Mouse (Mus musculus) liver, embryonic 16.5 days (tissue): ENCODE measurements around the gene Snrpn. TPM values are rescaled to one million over a fixed set of nuclear protein-coding genes. Genes with fewer than 3 reads are reported as not detected.
A peak's percentile ranks its signal among the peaks of the same experiment; 100 is the strongest.

ENCODE experiments used
- ATAC-seq: fragments of 200-750 bp; cut with Nextera tagmentation; 2 replicates; pipeline ENCODE4 v1.8.0; 2017; ENCODE audit warnings: low read depth, mild to moderate bottlenecking, moderate number of reproducible peaks, moderate library complexity
- H3K27ac ChIP-seq: fragments of 300-500 bp; sonication (generic); 2 replicates; pipeline ENCODE4 v1.5.1; 2014; ENCODE audit warnings: mild to moderate bottlenecking, low read length
- H3K27me3 ChIP-seq: fragments of 300-500 bp; sonication (generic); 2 replicates; pipeline ENCODE4 v1.6.1; 2014; ENCODE audit warnings: low read depth, low read length, mixed read lengths; ENCODE audit not compliant: control insufficient read depth, insufficient read depth
- H3K36me3 ChIP-seq: fragments of 300-500 bp; sonication (generic); 2 replicates; pipeline ENCODE4 v1.6.1; 2014; ENCODE audit warnings: mild to moderate bottlenecking; ENCODE audit not compliant: control insufficient read depth, insufficient read depth
- H3K4me1 ChIP-seq: fragments of 300-500 bp; sonication (generic); 2 replicates; pipeline ENCODE4 v1.6.1; 2014; ENCODE audit warnings: low read depth, low read length, mixed read lengths; ENCODE audit not compliant: control insufficient read depth
- H3K4me2 ChIP-seq: fragments of 300-500 bp; sonication (generic); 2 replicates; pipeline ENCODE4 v1.6.1; 2014; ENCODE audit warnings: low read depth, low read length, mixed read lengths
- H3K4me3 ChIP-seq: fragments of 300-500 bp; sonication (generic); 2 replicates; pipeline ENCODE4 v1.5.1; 2014; ENCODE audit warnings: low read depth, mild to moderate bottlenecking, low read length
- H3K9ac ChIP-seq: fragments of 300-500 bp; sonication (generic); 2 replicates; pipeline ENCODE4 v1.6.1; 2014; ENCODE audit warnings: low read depth, low read length
- H3K9me3 ChIP-seq: fragments of 300-500 bp; sonication (generic); replicated peaks from 2 replicates; pipeline ENCODE4 v1.6.1; 2016; ENCODE audit warnings: low read length; ENCODE audit not compliant: control insufficient read depth
- WGBS: fragments of 180-500 bp; shearing (Covaris S2); extraction: QIAGEN DNeasy Blood & Tissue Kit; methylation state at CpG from one replicate; pipeline ENCODE4 v1.1.7; 2014; ENCODE audit not compliant: insufficient replicate concordance; 5-methylcytosine and 5-hydroxymethylcytosine counted together
- polyA plus RNA-seq: library from polyadenylated mRNA; unstranded; fragments of >200 nt; fragmentation: Nextera tagmentation; extraction: Ambion mirVana; gene quantifications from 2 replicates; pipeline ENCODE4 v1.2.1, GENCODE M21; 2015

Gene Snrpn
- polyA plus RNA-seq, 1 experiment from 2014 or later, result 4.1 TPM

DNA sequence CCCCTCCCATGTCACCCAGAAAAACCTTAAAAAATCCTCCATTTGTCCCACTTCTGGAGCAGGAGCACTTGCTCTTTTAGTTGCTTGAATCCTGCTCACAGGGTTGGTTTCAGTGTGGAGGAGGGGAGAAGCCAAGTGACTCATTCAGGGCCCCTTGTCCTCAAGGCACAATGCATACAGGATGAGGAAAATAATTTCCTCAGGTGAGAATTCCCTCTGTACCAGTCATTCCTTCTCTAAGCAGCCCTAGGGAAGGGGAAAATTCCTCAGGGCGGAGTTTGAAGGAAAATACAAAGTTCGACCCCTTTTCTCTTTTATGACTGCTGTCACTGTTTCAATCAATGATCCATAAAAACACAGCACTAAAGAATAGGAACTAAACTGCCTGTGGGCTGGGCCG, 126.8 kb downstream of the Snrpn start:
- WGBS, result 40% methylated on average over 3 of the region's 3 CpGs
- no peak overlapping the region for H3K9ac ChIP-seq
- ATAC-seq, result no peak
- H3K4me3 ChIP-seq, result no peak overlapping the region
- no peak overlapping the region for H3K4me2 ChIP-seq
- H3K36me3 ChIP-seq, result no peaks in the 10 kb centered on the region
- no peak overlapping the region for H3K27ac ChIP-seq
- no peaks in the 10 kb centered on the region for H3K27me3 ChIP-seq
- no peaks in the 10 kb centered on the region for H3K4me1 ChIP-seq
- H3K9me3 ChIP-seq, result no peaks in the 10 kb centered on the region

DNA sequence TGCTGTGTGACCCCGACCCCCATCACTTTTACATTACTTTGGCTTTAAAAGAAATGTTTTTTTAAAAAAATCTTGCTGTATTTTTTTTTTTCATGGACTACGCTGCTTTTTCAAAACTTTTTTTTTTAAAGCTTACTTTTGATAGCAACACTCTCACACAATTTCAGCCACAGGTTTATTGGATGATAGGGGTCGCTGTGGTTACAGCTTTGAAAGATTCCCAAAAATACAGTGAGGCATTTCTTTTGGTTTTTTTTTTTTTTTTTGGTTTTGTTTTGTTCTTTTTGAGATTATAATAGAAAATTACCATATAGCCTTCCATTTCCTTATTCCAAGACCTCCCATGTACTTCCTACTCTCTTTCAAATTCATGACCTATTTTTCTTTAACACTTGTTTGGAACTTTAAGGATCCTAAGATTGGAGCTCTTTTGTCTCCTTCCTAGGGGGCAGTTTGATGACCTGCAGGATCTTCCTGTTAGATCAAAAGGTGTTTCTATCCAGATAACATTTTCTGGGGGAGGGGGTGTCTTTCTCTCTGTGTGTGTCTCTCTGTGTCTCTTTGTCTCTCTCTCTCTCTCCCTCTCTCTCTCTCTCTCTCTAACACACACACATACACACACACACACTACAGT, 132.2 kb downstream of the Snrpn start:
- Histone ChIP-seq H3K9me3 (no peaks in the 10 kb centered on the region), H3K27ac (no peak overlapping the region), H3K4me3 (no peak overlapping the region), H3K4me2 (no peak overlapping the region), H3K4me1 (no peaks in the 10 kb centered on the region), H3K36me3 (no peaks in the 10 kb centered on the region), H3K9ac (no peak overlapping the region), H3K27me3 (no peaks in the 10 kb centered on the region)
- WGBS, result 25% methylated on average over 3 of the region's 3 CpGs
- ATAC-seq, result no peak

DNA sequence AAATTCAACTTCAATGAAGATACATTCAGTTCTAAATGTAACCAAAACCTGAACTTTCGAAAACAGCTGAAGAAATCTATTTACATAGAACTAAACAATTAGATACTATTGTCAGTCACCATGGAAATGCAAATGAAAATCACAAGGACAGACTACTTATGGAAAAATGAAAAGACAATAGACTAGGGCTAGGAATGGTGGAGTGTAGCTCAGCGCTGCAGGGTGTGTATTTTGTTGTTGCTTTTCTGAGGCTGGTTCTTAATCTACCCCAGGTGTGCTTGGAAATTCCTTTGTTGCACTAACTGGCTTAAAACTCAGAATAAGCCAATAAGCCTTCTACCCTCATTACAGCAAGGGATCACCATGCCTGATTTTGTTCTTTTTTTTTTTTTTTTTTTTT, 133.8 kb downstream of the Snrpn start:
- 49% methylated on average over 2 of the region's 2 CpGs for WGBS
- no peaks in the 10 kb centered on the region for H3K36me3 ChIP-seq
- H3K9me3 ChIP-seq, result no peaks in the 10 kb centered on the region
- no peaks in the 10 kb centered on the region for H3K4me1 ChIP-seq
- H3K9ac ChIP-seq, result no peak overlapping the region
- no peak overlapping the region for H3K27ac ChIP-seq
- no peak overlapping the region for H3K4me2 ChIP-seq
- H3K4me3 ChIP-seq, result no peak overlapping the region
- no peak for ATAC-seq
- H3K27me3 ChIP-seq, result no peaks in the 10 kb centered on the region

DNA sequence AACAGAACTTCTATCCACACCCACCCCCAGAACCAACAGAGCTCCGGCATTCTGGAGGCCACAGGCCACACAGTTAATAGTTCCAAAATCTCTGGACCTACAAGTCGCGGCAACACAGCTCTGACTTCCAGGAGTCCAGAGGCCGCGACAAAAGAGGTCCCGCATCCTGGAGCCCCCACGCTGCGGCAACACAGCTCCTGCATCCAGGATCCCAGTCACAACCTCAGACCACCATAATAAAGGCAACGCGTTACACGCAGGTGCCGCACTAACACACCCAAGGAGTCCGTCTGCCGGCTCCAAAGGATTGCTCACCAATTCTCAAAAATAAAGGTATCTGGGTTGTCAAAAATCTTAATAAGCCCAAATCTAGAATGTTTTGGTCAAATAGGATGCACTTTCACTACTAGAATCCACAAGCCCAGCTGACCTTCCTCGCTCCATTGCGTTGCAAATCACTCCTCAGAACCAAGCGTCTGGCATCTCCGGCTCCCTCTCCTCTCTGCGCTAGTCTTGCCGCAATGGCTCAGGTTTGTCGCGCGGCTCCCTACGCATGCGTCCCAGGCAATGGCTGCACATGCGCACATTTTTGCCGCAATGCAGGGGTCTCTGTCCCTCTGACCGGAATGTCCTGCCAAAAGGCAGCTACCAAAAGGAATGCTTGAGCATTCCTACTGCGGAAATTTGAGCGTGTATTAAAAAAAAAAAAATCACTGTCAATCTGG, 135.3 kb downstream of the Snrpn start, which contains the start of the genes Snurf and Gm38393:
Gene Snurf, minus strand, starts transcription at position 444 of the 725 bp plus-strand sequence.
Gene Gm38393, minus strand, starts transcription at position 459 of the 725 bp plus-strand sequence.
- 36% methylated on average over 30 of the region's 30 CpGs for WGBS
- Histone ChIP-seq H3K9ac (peak within 1 kb of the TSS; percentile 37; the same call in 1 of the 2 replicates), H3K27me3 (no peaks in the 10 kb centered on the region), H3K4me1 (no peaks in the 10 kb centered on the region), H3K4me2 (peak within 1 kb of the TSS; percentile 60), H3K36me3 (no peaks in the 10 kb centered on the region), H3K9me3 (no peaks in the 10 kb centered on the region), H3K27ac (no peak within 1 kb of the TSS), H3K4me3 (peak within 1 kb of the TSS; percentile 63)
- ATAC-seq, result no peak

DNA sequence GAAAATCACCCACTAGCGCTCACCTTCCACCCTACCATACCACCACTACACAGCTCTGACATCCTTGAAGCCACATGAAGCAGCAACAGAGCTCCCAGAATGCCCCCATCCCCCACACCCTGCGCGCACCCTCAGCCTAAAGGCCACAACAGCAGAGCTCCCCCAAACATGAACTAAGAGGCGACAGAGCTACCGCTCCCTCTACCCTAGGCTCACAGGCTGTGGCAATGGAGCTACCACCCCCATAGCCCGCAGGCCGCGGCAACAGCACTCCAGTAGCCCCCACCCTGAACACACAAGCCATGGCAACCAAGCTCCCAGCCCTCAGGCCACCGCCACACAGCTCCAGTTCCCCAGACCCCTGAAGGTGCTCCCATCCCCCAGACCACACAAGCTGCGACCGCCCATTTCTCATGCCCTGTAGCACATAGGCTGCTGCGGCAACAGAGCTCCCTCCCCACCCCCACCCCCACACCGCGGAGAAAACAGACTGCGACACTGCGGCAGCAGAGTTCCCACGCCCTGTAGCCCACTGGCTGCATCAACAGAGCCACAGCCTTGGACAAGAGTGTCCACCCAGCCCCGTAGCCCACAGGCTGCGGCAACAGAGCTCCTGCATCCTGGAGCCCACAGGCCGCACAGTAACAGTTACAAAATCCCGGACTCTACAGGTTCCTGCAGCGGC, 136.0 kb downstream of the Snrpn start:
- ATAC-seq, result peak; percentile 43
- H3K4me3 ChIP-seq, result peak overlapping the region; percentile 63
- H3K36me3 ChIP-seq, result no peaks in the 10 kb centered on the region
- H3K9me3 ChIP-seq, result no peaks in the 10 kb centered on the region
- 47% methylated on average over 22 of the region's 22 CpGs for WGBS
- no peak overlapping the region for H3K27ac ChIP-seq
- H3K9ac ChIP-seq, result peak overlapping the region; percentile 37; the same call in 1 of the 2 replicates
- H3K27me3 ChIP-seq, result no peaks in the 10 kb centered on the region
- H3K4me1 ChIP-seq, result no peaks in the 10 kb centered on the region
- peak overlapping the region; percentile 60 for H3K4me2 ChIP-seq

DNA sequence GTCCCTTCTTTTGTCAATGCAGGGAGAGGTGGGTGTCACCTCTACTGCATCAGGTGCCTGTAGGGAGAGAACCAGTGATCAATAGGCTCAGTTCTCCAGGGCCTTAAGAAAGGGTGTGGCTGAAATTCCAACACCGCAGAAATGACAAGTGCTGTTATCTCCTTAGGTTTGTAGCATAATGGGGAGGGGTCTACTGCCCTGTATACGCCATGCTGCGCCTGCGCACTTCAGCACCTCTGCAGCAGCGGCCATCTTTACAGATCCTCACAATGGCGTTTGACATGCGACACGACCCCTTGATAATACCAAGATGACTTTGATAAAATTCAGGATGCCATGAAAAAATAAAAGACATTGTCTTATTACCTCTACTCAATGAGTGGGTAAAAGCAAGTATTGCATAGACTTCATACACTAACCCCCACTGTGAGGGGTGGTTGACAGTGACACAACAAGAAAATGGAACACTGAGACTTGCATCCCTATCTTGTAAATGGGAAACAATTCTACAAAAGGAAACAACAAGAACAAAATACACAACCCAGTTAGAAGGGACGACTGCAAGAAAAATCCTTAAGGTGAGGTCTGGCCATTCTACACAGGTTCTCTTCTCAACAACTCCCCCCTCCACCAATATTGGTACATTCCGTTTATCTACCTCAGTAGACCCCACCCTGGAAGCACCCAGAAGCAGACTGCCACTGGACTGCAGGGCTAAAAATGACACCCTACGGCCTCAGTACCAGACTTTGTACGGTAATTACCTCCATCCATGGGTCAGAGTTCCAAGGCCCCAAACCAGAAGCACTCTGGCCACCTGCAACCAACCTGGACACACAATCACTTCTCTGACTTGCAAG, 136.8 kb downstream of the Snrpn start:
- H3K27me3 ChIP-seq, result no peaks in the 10 kb centered on the region
- peak overlapping the region; percentile 63 for H3K4me3 ChIP-seq
- H3K4me1 ChIP-seq, result no peaks in the 10 kb centered on the region
- no peak overlapping the region for H3K9ac ChIP-seq
- peak overlapping the region; percentile 60 for H3K4me2 ChIP-seq
- peak; percentile 41; the same call in 1 of the 2 replicates for ATAC-seq
- WGBS, result 69% methylated on average over 12 of the region's 12 CpGs
- H3K27ac ChIP-seq, result no peak overlapping the region
- H3K36me3 ChIP-seq, result no peaks in the 10 kb centered on the region
- H3K9me3 ChIP-seq, result no peaks in the 10 kb centered on the region

DNA sequence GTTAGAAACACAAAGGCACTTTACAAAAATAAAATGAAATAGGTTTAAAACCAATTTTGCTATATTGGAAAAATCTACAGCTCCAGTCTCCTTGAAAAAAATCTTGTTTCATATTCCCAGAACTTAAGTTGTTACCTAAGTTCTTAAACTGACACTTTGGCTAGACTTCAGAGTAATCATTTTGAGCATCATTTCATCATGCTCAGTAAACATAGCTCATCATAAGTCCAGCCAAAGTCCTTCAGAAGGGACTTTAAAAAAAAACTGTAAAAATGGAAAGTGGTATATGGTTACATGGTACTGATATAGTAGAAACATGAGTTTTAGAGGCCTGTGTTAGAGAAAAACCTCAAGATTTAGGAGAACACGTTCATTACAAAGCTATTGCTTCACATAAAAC, 161.4 kb downstream of the Snrpn start:
- Histone ChIP-seq H3K27me3 (no peaks in the 10 kb centered on the region), H3K9me3 (no peaks in the 10 kb centered on the region), H3K4me2 (no peak overlapping the region), H3K36me3 (no peaks in the 10 kb centered on the region), H3K27ac (no peak overlapping the region), H3K9ac (no peak overlapping the region), H3K4me1 (no peaks in the 10 kb centered on the region), H3K4me3 (no peak overlapping the region)
- 43% methylated on average over 1 of the region's 1 CpGs for WGBS
- no peak for ATAC-seq
